Mouse (Mus musculus) adrenal gland (tissue): ENCODE measurements around the gene Mesp2.

Source experiments
- intact Hi-C: fragments of 180-260 bp; cut with DNase I; formaldehyde crosslinking; loops from one replicate; pipeline ENCODE4 v1.15.1; 2025

Gene Mesp2

GRCm38 (mm10) chr7:79860811-79861210 is 50.3 kb downstream of the Mesp2 start, which contains the start of gene Anpep:
Anpep (minus strand) TSS chr7:79861059.
- intact Hi-C loops = no loop called here

GRCm38 (mm10) chr7:79861794-79862193 is 51.3 kb downstream of the Mesp2 start:
- intact Hi-C loops = no loop called here
